Mouse (Mus musculus) thymus, adult 2 months (tissue): ENCODE data around the gene Stat3. TPM values are rescaled to one million over a fixed set of nuclear protein-coding genes. Genes with fewer than 3 reads are reported as not detected.

ENCODE experiments used
- DNase-seq: peaks from one replicate; pipeline ENCODE4 v3.0.0; 2021
- H3K27ac ChIP-seq: fragments of 200-500 bp; 2 replicates; pipeline ENCODE4 v1.5.1; 2012; ENCODE audit warnings: low read length, control low read depth; ENCODE audit not compliant: control insufficient read depth, insufficient read depth
- H3K27me3 ChIP-seq: fragments of 200-500 bp; 2 replicates; pipeline ENCODE4 v1.6.1; 2012; ENCODE audit warnings: mild to moderate bottlenecking, low read length, moderate library complexity, mixed read lengths; ENCODE audit not compliant: control insufficient read depth, insufficient read depth
- H3K36me3 ChIP-seq: fragments of 200-500 bp; 2 replicates; pipeline ENCODE4 v1.6.1; 2012; ENCODE audit warnings: mild to moderate bottlenecking, low read length, moderate library complexity; ENCODE audit not compliant: control insufficient read depth, insufficient read depth
- H3K4me1 ChIP-seq: fragments of 200-500 bp; replicated peaks from 2 replicates; pipeline ENCODE4 v1.6.1; 2012; ENCODE audit warnings: low read length; ENCODE audit not compliant: control insufficient read depth, insufficient read depth
- H3K4me3 ChIP-seq: fragments of 200-500 bp; 2 replicates; pipeline ENCODE4 v1.5.1; 2012; ENCODE audit warnings: mild to moderate bottlenecking, low read length, control low read depth, moderate library complexity; ENCODE audit not compliant: control insufficient read depth, insufficient read depth
- CTCF ChIP-seq: fragments of 200-500 bp; IDR thresholded peaks from 2 replicates; pipeline ENCODE4 v1.5.1; 2012; ENCODE audit warnings: mild to moderate bottlenecking, control low read depth, low read length, moderate library complexity, borderline replicate concordance; ENCODE audit not compliant: control insufficient read depth, poor library complexity, insufficient read depth; ENCODE audit errors: extremely low read depth
- POLR2A ChIP-seq: fragments of 200-500 bp; IDR thresholded peaks from 2 replicates; pipeline ENCODE4 v1.6.1; 2012; ENCODE audit warnings: mild to moderate bottlenecking, low read length, control low read depth, moderate library complexity; ENCODE audit not compliant: control insufficient read depth, poor library complexity, insufficient read depth; ENCODE audit errors: extremely low read depth
- WGBS: fragments of 180-500 bp; shearing (Covaris S2); methylation state at CpG from one replicate; pipeline ENCODE4 v1.1.7; 2018; 5-methylcytosine and 5-hydroxymethylcytosine counted together
- polyA plus RNA-seq: library from polyadenylated mRNA; depleted of rRNA; stranded (reverse); fragments of >200 nt; gene quantifications from 2 replicates; pipeline ENCODE4 v1.2.3, GENCODE M21; 2012

Gene Stat3
- polyA plus RNA-seq, 1 experiment = 147 TPM

- 17% methylated on average over 20 of the region's 20 CpGs for WGBS
Observed at GRCm38 (mm10) chr11:100970557-100970937, 31.2 kb upstream of the Stat3 start, which contains the start of gene Cavin1. Gene Cavin1 (minus strand): TSS chr11:100970887.

GRCm38 (mm10) chr11:100969744-100970556 is 30.6 kb upstream of the Stat3 start:
- H3K27ac ChIP-seq = no peak overlapping the region
- WGBS = 2% methylated on average over 65 of the region's 65 CpGs
- H3K36me3 ChIP-seq = no peaks in the 10 kb centered on the region
- peaks cover 13% of the 10 kb centered on the region for H3K4me1 ChIP-seq
- H3K27me3 ChIP-seq = peaks cover 14% of the 10 kb centered on the region; the same call in 1 of the 2 replicates
- no peak for TF ChIP-seq CTCF
- TF ChIP-seq POLR2A = no peak
- peak overlapping the region; percentile 32 for H3K4me3 ChIP-seq
- no peak for DNase-seq

More at GRCm38 (mm10) chr11:100970557-100970937, 31.2 kb upstream of the Stat3 start, which contains the start of gene Cavin1:
- peaks cover 14% of the 10 kb centered on the region; the same call in 1 of the 2 replicates for H3K27me3 ChIP-seq
- no peak for DNase-seq
- no peaks in the 10 kb centered on the region for H3K36me3 ChIP-seq
- peaks cover 13% of the 10 kb centered on the region for H3K4me1 ChIP-seq
- H3K27ac ChIP-seq = no peak within 1 kb of the TSS
- H3K4me3 ChIP-seq = peak within 1 kb of the TSS; percentile 32
- TF ChIP-seq POLR2A = no peak
- TF ChIP-seq CTCF = no peak

- Histone ChIP-seq H3K4me3 (peak overlapping the region; percentile 32), H3K4me1 (peaks cover 13% of the 10 kb centered on the region), H3K27me3 (peaks cover 14% of the 10 kb centered on the region; the same call in 1 of the 2 replicates), H3K36me3 (no peaks in the 10 kb centered on the region), H3K27ac (no peak overlapping the region)
- no peak for TF ChIP-seq POLR2A
- no peak for TF ChIP-seq CTCF
- WGBS = 14% methylated on average over 35 of the region's 35 CpGs
- DNase-seq = no peak
Observed at GRCm38 (mm10) chr11:100969189-100969743, 29.9 kb upstream of the Stat3 start.

- H3K27me3 ChIP-seq = peaks cover 14% of the 10 kb centered on the region; the same call in 1 of the 2 replicates
- H3K4me3 ChIP-seq = no peak overlapping the region
- no peak overlapping the region for H3K27ac ChIP-seq
- DNase-seq = no peak
- H3K4me1 ChIP-seq = peaks cover 13% of the 10 kb centered on the region
- WGBS = 92% methylated on average over 5 of the region's 5 CpGs
- TF ChIP-seq CTCF = no peak
- no peak for TF ChIP-seq POLR2A
- no peaks in the 10 kb centered on the region for H3K36me3 ChIP-seq
Observed at GRCm38 (mm10) chr11:100968501-100968900, 29.2 kb upstream of the Stat3 start.

GRCm38 (mm10) chr11:100967881-100968420 is 28.6 kb upstream of the Stat3 start:
- peaks cover 13% of the 10 kb centered on the region for H3K4me1 ChIP-seq
- no peak overlapping the region for H3K4me3 ChIP-seq

GRCm38 (mm10) chr11:100967376-100967775 is 28.0 kb upstream of the Stat3 start:
- TF ChIP-seq CTCF (no peak), POLR2A (no peak)
- H3K27me3 ChIP-seq = peaks cover 14% of the 10 kb centered on the region; the same call in 1 of the 2 replicates
- DNase-seq = no peak
- peaks cover 13% of the 10 kb centered on the region for H3K4me1 ChIP-seq
- no peaks in the 10 kb centered on the region for H3K36me3 ChIP-seq
- no peak overlapping the region for H3K27ac ChIP-seq
- 93% methylated on average over 5 of the region's 5 CpGs for WGBS
- no peak overlapping the region for H3K4me3 ChIP-seq

More at GRCm38 (mm10) chr11:100967881-100968420, 28.6 kb upstream of the Stat3 start:
- H3K36me3 ChIP-seq = no peaks in the 10 kb centered on the region
- no peak for DNase-seq
- TF ChIP-seq CTCF (no peak), POLR2A (no peak)
- WGBS = 96% methylated on average over 5 of the region's 5 CpGs
- no peak overlapping the region for H3K27ac ChIP-seq
- peaks cover 14% of the 10 kb centered on the region; the same call in 1 of the 2 replicates for H3K27me3 ChIP-seq
